In genomic region chr6:48020006-48020405, GRCm38 (mm10) we compare ENCODE assay signal across 11 mouse cellular contexts. TPM values are rescaled to one million over a fixed set of nuclear protein-coding genes. Genes with fewer than 3 reads are reported as not detected.
A peak's percentile ranks its signal among the peaks of the same experiment; 100 is the strongest.
DNase-seq lines count a peak whose midpoint lies in the region; ATAC-seq and TF ChIP-seq lines count a peak whose summit lies in the region.
"Had no signal": no experiment of that assay in that cellular context is flagged by ENCODE, and none has a peak within 500 bp of the region (broad histone marks: within the 10 kb centered on the region; RNA-seq: fewer than 3 reads in every experiment).

No protein-coding gene starts in this region.

- no peak overlapping the region for H3K4me3 ChIP-seq in left cerebral cortex, adult 2 months
- H3K4me3 ChIP-seq: heart, embryonic 10.5 days had no signal

- TF ChIP-seq CTCF in left cerebral cortex, adult 2 months (IDR thresholded peaks at IDR 0.05): no peak

- H3K27ac ChIP-seq in left cerebral cortex, adult 2 months: peak overlapping the region; percentile 38
- H3K27ac ChIP-seq: heart, embryonic 10.5 days had no signal

- ATAC-seq in erythroid progenitor cell, adult 5-6 weeks (replicated peaks; ENCODE audit: low FRiP score, poor library complexity, severe bottlenecking): no peak
- ATAC-seq: lung, postnatal 0 days had no signal

- DNase-seq in cerebellum, adult 9-11 months: peak; percentile 28
- no peak for DNase-seq in cerebellum, adult 9-10 months
- peak; percentile 43 to 49 for DNase-seq in left cerebral cortex, adult 2 months (ENCODE audit: extremely low spot score in 1 of 2, low spot score in 2 of 2)
- no peak for DNase-seq in left cerebral cortex, postnatal 10 days (ENCODE audit: extremely low spot score in 1 of 2, low spot score in 2 of 2)
- DNase-seq in brain, adult 2 months (ENCODE audit: low read depth, low spot score): peak; percentile 86
- DNase-seq in right cerebral cortex, postnatal 25 days: peak; percentile 34
- no peak for DNase-seq in natural killer cell, adult 2 months (ENCODE audit: low spot score in 2 of 2)
- DNase-seq: kidney, adult 2 months had no signal

- intact Hi-C loops in left cerebral cortex, adult 2 months (cut with DNase I): no loop called here
- intact Hi-C loops in left cerebral cortex, postnatal 10 days (cut with DNase I): no loop called here

RNA-seq across cellular contexts. Expression of gene Zfp777, which starts 28.7 kb away (rescaled TPM):
- total RNA-seq in left cerebral cortex, adult 2 months (2021): 10 to 100 TPM; 34.4 to 35.1 TPM
- 10 to 100 TPM; 36.3 to 42.1 TPM for total RNA-seq in left cerebral cortex, postnatal 10 days (2021)
- total RNA-seq in erythroid progenitor cell, adult 5-6 weeks (2015; ENCODE audit: low replicate concordance): 0.42 and 2.2 TPM in 2 replicates
- total RNA-seq in erythroid progenitor cell, adult 5-6 weeks (2017; ENCODE audit: low replicate concordance): 2.3 and 4.9 TPM in 2 replicates

Comparison
In these comparisons a context has a peak if more than half of its experiments do, and no peak if none do; other contexts are left out.
1. DNase-seq: peak in cerebellum, adult 9-11 months (single experiment), left cerebral cortex, adult 2 months (2 of 2), brain, adult 2 months (single experiment) and right cerebral cortex, postnatal 25 days (single experiment); none in cerebellum, adult 9-10 months (single experiment), left cerebral cortex, postnatal 10 days (0 of 2) and natural killer cell, adult 2 months (0 of 2).
2. RNA of gene Zfp777, which starts 28.7 kb away (total RNA-seq): 36.3 to 42.1 TPM in left cerebral cortex, postnatal 10 days and 34.4 to 35.1 TPM in left cerebral cortex, adult 2 months; 0.42 to 4.9 TPM in erythroid progenitor cell, adult 5-6 weeks; every median in the first group is over 4 times any median in the second.